Mouse (Mus musculus) stomach, embryonic 14.5 days (tissue): Measurements from ENCODE around the gene Scgb1b17. TPM values are rescaled to one million over a fixed set of nuclear protein-coding genes. Genes with fewer than 3 reads are reported as not detected.
"Not testable (repeated sequence)": the region's sequence is repeated elsewhere in the genome, so short reads cannot be mapped to it uniquely, and the experiment has no call there.

Experiments
- ATAC-seq: fragments of 200-750 bp; cut with Nextera tagmentation; 2 replicates; pipeline ENCODE4 v1.8.0; 2017; ENCODE audit warnings: low read depth, moderate TSS enrichment; ENCODE audit not compliant: insufficient number of reproducible peaks, insufficient read depth, low FRiP score
- H3K27ac ChIP-seq: fragments of 300-500 bp; sonication (generic); 2 replicates; pipeline ENCODE4 v1.5.1; 2014; ENCODE audit warnings: mild to moderate bottlenecking, low read length, moderate library complexity, mixed read lengths
- H3K27me3 ChIP-seq: fragments of 300-500 bp; sonication (generic); 2 replicates; pipeline ENCODE4 v1.6.1; 2014; ENCODE audit warnings: low read length, control low read depth, mixed read lengths; ENCODE audit not compliant: control insufficient read depth, insufficient read depth
- H3K36me3 ChIP-seq: fragments of 300-500 bp; sonication (generic); 2 replicates; pipeline ENCODE4 v1.6.1; 2014; ENCODE audit warnings: mild to moderate bottlenecking, control low read depth, low read length, moderate library complexity, mixed read lengths; ENCODE audit not compliant: control insufficient read depth, insufficient read depth
- H3K4me1 ChIP-seq: fragments of 300-500 bp; sonication (generic); 2 replicates; pipeline ENCODE4 v1.6.1; 2014; ENCODE audit warnings: low read length, control low read depth, mixed read lengths; ENCODE audit not compliant: control insufficient read depth, insufficient read depth
- H3K4me2 ChIP-seq: fragments of 300-500 bp; sonication (generic); replicated peaks from 2 replicates; pipeline ENCODE4 v1.6.1; 2014; ENCODE audit warnings: low read depth, low read length, control low read depth
- H3K4me3 ChIP-seq: fragments of 300-500 bp; sonication (generic); 2 replicates; pipeline ENCODE4 v1.5.1; 2014; ENCODE audit warnings: low read depth, low read length, control low read depth
- H3K9ac ChIP-seq: fragments of 300-500 bp; sonication (generic); replicated peaks from 2 replicates; pipeline ENCODE4 v1.6.1; 2014; ENCODE audit warnings: low read depth, mild to moderate bottlenecking, control low read depth, low read length, moderate library complexity, mixed read lengths
- H3K9me3 ChIP-seq: fragments of 300-500 bp; sonication (generic); 2 replicates; pipeline ENCODE4 v1.6.1; 2016; ENCODE audit warnings: low read depth, low read length, control low read depth; ENCODE audit not compliant: control insufficient read depth
- polyA plus RNA-seq: library from polyadenylated mRNA; unstranded; fragments of >200 nt; fragmentation: Nextera tagmentation; extraction: Ambion mirVana; gene quantifications from 2 replicates; pipeline ENCODE4 v1.2.1, GENCODE M21; 2014

The Scgb1b17 gene
- not detected in 2 replicates for polyA plus RNA-seq

- H3K4me2 ChIP-seq, H3K27ac ChIP-seq, H3K9me3 ChIP-seq, H3K27me3 ChIP-seq, H3K4me3 ChIP-seq, H3K4me1 ChIP-seq, H3K9ac ChIP-seq, H3K36me3 ChIP-seq, ATAC-seq: not testable (repeated sequence)
Observed at GRCm38 (mm10) chr7:33063149-33063548, at the start of gene Scgb1b17. Gene Scgb1b17, plus strand, starts transcription at chr7:33063449.

GRCm38 (mm10) chr7:33056461-33056860 is 6.8 kb upstream of the Scgb1b17 start, which contains the start of gene Scgb2b17:
Gene Scgb2b17, minus strand, starts transcription at chr7:33056561.
- H3K4me3 ChIP-seq, H3K27me3 ChIP-seq, H3K36me3 ChIP-seq, H3K9ac ChIP-seq, H3K27ac ChIP-seq, H3K9me3 ChIP-seq, H3K4me2 ChIP-seq, ATAC-seq, H3K4me1 ChIP-seq: not testable (repeated sequence)

Other genes starting within 250 kb of the Scgb1b17 start
- gene Scgb2b15, start 233.8 kb upstream of the Scgb1b17 start, polyA plus RNA-seq, result not detected in 2 replicates
- gene Scgb1b15, start 226.9 kb upstream of the Scgb1b17 start, polyA plus RNA-seq, result not detected in 2 replicates
- gene Scgb2b17, start 6.9 kb upstream of the Scgb1b17 start, polyA plus RNA-seq, result not detected in 2 replicates
- not detected in 2 replicates for gene Scgb2b18, start 110.4 kb downstream of the Scgb1b17 start, polyA plus RNA-seq
- not detected in 2 replicates for gene Scgb1b18, start 122.1 kb downstream of the Scgb1b17 start, polyA plus RNA-seq
- gene Scgb2b19, start 216.9 kb downstream of the Scgb1b17 start, polyA plus RNA-seq, result not detected in 2 replicates
- gene Scgb1b19, start 223.8 kb downstream of the Scgb1b17 start, polyA plus RNA-seq, result not detected in 2 replicates